Mouse (Mus musculus) embryonic facial prominence, embryonic 11.5 days (tissue): ENCODE measurements around the gene Map3k6. TPM values are rescaled to one million over a fixed set of nuclear protein-coding genes. Genes with fewer than 3 reads are reported as not detected.

Source experiments
- ATAC-seq: fragments of 200-750 bp; cut with Nextera tagmentation; replicated peaks from 2 replicates; pipeline ENCODE4 v1.8.0; 2017; ENCODE audit warnings: low read depth; ENCODE audit not compliant: insufficient number of reproducible peaks, low FRiP score, low TSS enrichment
- DNase-seq: peaks from one replicate; pipeline ENCODE4 v3.0.0-alpha.2; 2015; ENCODE audit warnings: low spot score
- H3K27ac ChIP-seq: fragments of 300-500 bp; sonication (generic); replicated peaks from 2 replicates; pipeline ENCODE4 v1.5.1; 2014; ENCODE audit warnings: mild to moderate bottlenecking, low read depth, low read length, control low read depth
- H3K27me3 ChIP-seq: fragments of 300-500 bp; sonication (generic); 2 replicates; pipeline ENCODE4 v1.6.1; 2014; ENCODE audit warnings: mild to moderate bottlenecking, low read length, moderate library complexity, mixed read lengths; ENCODE audit not compliant: control insufficient read depth, insufficient read depth
- H3K36me3 ChIP-seq: fragments of 300-500 bp; sonication (generic); replicated peaks from 2 replicates; pipeline ENCODE4 v1.6.1; 2014; ENCODE audit warnings: low read depth, mild to moderate bottlenecking, low read length, moderate library complexity, mixed read lengths; ENCODE audit not compliant: control insufficient read depth, insufficient read depth
- H3K4me1 ChIP-seq: fragments of 300-500 bp; sonication (generic); 2 replicates; pipeline ENCODE4 v1.6.1; 2014; ENCODE audit warnings: low read length, mixed read lengths; ENCODE audit not compliant: control insufficient read depth, insufficient read depth
- H3K4me2 ChIP-seq: fragments of 300-500 bp; sonication (generic); 2 replicates; pipeline ENCODE4 v1.6.1; 2014; ENCODE audit warnings: low read depth, mild to moderate bottlenecking, control low read depth, low read length, moderate library complexity
- H3K4me3 ChIP-seq: fragments of 300-500 bp; sonication (generic); 2 replicates; pipeline ENCODE4 v1.5.1; 2014; ENCODE audit warnings: low read depth, low read length, control low read depth
- H3K9ac ChIP-seq: fragments of 300-500 bp; sonication (generic); replicated peaks from 2 replicates; pipeline ENCODE4 v1.6.1; 2014; ENCODE audit warnings: mild to moderate bottlenecking, control low read depth, low read length
- H3K9me3 ChIP-seq: fragments of 300-500 bp; sonication (generic); replicated peaks from 2 replicates; pipeline ENCODE4 v1.6.1; 2016; ENCODE audit warnings: mild to moderate bottlenecking, low read length, inconsistent platforms, mixed read lengths; ENCODE audit not compliant: control insufficient read depth
- WGBS: fragments of 180-500 bp; shearing (Covaris S2); extraction: QIAGEN DNeasy Blood & Tissue Kit; methylation state at CpG from one replicate; pipeline ENCODE4 v1.1.7; 2014; 5-methylcytosine and 5-hydroxymethylcytosine counted together
- polyA plus RNA-seq: library from polyadenylated mRNA; unstranded; fragments of >200 nt; fragmentation: Nextera tagmentation; extraction: Ambion mirVana; gene quantifications from 2 replicates; pipeline ENCODE4 v1.2.1, GENCODE M21; 2014

Gene Map3k6
- polyA plus RNA-seq, 1 experiment from 2014 or later, result 1.9 TPM

DNA sequence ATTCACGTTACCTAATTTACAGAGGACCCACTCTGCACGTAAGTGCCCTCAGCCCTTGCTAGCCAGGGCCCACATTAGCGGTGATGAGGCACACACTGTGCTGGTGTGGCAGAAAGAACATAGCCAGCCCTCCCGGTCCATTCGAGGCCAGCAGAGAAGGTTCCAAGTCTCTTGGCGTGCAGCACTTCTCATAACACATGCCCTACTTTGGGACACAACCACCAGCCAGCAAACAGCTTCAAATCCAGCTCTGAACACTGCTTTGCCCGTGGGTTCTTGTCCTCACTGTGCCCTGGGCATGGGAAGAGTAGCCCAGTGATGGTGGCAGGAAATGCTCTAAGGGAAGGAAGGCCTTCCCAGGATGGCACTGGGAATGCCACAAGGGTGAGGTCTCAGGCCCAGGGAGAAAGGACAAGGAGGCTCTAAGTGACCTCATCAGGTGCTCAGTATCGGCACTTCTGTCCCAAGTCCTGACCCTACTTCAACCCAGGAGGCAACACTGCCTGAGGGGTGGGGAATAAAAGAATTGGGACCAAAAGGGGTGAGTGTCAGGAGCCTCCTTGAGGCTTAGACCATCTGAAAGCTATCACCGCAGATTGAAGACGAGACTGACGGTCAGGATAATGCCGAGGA lies 25.7 kb downstream of the Map3k6 start:
- no peak overlapping the region for H3K4me2 ChIP-seq
- 90% methylated on average over 12 of the region's 12 CpGs for WGBS
- no peaks in the 10 kb centered on the region for H3K27me3 ChIP-seq
- H3K9ac ChIP-seq, result no peak overlapping the region
- no peak for DNase-seq
- no peaks in the 10 kb centered on the region; the same call in 1 of the 2 replicates for H3K4me1 ChIP-seq
- ATAC-seq, result no peak
- H3K4me3 ChIP-seq, result no peak overlapping the region
- no peak overlapping the region for H3K27ac ChIP-seq
- no peaks in the 10 kb centered on the region for H3K9me3 ChIP-seq
- H3K36me3 ChIP-seq, result peaks cover 29% of the 10 kb centered on the region

DNA sequence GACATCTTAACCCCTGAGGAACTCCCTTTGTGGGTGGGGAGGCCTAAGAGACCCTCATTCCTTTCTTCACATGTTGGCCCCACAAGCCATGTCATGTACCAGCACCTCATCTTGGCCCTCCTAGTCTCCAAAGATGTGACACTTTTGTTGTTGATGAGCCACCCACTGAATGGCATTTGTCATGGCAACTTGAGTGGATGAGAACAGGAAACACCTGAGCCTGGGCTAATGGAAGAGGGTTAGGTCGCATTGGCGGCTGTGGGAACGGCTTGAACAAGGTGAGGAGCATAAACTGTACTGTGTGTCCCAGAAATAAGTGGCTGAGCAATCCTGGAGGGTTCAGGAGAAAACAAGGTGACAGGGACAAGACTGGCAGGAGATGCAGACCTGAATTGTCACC lies 28.3 kb downstream of the Map3k6 start:
- 91% methylated on average over 3 of the region's 3 CpGs for WGBS
- DNase-seq (no peak), ATAC-seq (no peak)
- Histone ChIP-seq H3K27ac (no peak overlapping the region), H3K9me3 (no peaks in the 10 kb centered on the region), H3K4me1 (no peaks in the 10 kb centered on the region), H3K9ac (no peak overlapping the region), H3K27me3 (no peaks in the 10 kb centered on the region), H3K4me2 (no peak overlapping the region), H3K4me3 (no peak overlapping the region), H3K36me3 (peaks cover 29% of the 10 kb centered on the region)

DNA sequence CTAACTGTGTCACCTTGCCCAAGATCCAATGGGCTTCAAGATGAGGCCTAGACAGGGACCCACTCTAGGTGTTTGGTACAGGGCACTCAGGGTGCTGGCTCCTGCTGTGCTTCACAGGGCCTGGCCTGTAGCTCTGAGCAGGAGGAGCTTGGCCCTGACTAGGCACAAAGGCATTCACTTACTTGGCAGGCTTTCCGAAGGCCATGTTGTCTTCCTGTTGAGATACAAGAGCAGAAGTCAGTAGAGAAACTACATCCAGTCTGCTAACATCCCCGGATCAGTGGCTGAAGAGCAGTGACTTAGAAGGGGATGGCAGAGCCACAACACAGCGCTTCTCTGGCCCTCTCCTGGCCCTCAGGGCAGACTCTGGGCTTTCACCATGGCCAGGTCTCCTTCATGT lies 29.0 kb downstream of the Map3k6 start:
- peaks cover 25% of the 10 kb centered on the region for H3K36me3 ChIP-seq
- no peaks in the 10 kb centered on the region for H3K4me1 ChIP-seq
- H3K4me3 ChIP-seq, result no peak overlapping the region
- H3K9ac ChIP-seq, result no peak overlapping the region
- no peaks in the 10 kb centered on the region for H3K9me3 ChIP-seq
- no peak for DNase-seq
- H3K4me2 ChIP-seq, result no peak overlapping the region
- H3K27ac ChIP-seq, result no peak overlapping the region
- 92% methylated on average over 3 of the region's 3 CpGs for WGBS
- H3K27me3 ChIP-seq, result no peaks in the 10 kb centered on the region
- ATAC-seq, result no peak

DNA sequence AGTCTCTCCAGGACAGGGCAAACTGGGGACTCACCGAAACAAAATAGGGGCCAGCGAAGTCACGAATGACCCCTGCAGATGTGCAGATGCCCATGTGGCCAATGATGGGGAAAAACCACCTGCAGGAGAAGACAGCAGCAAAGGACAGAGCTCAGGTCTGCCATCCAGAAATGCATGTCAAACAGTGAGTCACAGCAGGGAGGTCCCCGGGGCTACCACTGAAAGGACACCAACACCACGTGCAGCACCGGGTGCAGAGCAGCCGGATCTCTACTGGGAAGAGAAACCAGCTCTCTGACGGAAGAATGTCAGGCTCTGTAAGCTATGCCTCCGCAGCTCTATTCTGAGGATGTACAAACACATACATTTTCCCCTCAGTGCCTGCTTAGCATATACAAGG lies 30.3 kb downstream of the Map3k6 start:
- Histone ChIP-seq H3K4me3 (no peak overlapping the region), H3K4me1 (no peaks in the 10 kb centered on the region; the same call in 1 of the 2 replicates), H3K4me2 (no peak overlapping the region), H3K27ac (no peak overlapping the region), H3K27me3 (no peaks in the 10 kb centered on the region), H3K9me3 (no peaks in the 10 kb centered on the region), H3K9ac (no peak overlapping the region), H3K36me3 (peaks cover 20% of the 10 kb centered on the region)
- no peak for DNase-seq
- ATAC-seq, result no peak
- 86% methylated on average over 9 of the region's 9 CpGs for WGBS

DNA sequence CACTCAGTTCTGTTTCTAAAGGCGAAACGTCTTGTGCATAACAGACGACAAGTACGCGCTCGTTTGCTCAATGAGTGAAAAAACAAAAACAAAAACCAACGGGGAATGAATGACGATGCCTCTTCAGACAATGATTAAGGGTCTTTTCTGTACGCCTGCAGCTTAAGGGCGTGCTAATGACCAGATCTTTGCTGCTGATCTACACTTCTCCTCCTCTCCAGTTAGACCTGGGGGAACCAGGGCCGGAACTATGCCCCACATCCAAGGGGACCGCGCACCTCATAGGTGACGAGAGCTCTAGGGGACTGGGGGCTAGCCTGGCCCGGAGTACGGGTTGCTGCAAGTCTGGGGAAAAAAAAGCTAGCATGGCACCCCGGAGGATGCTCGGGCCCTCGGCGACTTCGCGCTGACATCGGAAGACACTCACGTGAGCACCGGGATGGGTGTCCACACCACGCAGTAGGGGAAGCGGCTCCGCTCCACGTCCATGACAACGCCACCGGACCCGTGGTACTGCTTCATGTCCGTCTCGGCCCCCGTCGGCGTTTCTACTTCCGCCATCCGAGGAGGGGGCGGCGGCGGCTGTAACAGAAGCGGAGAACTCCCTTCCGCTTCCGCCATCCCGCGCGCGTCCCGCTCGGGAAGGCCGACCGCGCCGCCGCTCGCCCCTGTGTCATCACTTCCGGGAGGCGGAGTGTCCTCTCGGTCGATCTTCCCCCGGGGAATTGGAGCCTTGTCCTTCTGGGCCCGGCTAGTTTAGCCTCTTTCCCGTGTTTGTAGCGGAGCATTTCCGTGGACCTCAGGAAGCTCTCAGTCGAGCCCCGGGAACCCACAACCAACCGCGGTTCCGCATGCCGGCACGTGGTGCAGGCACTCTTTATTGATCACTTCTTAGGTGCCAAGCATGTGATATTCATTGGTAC lies 36.7 kb downstream of the Map3k6 start, which contains the start of gene Tmem222:
Tmem222 (minus strand) TSS at position 689 of the 923 bp plus-strand sequence.
- Histone ChIP-seq H3K4me2 (peak within 1 kb of the TSS; percentile 69), H3K9me3 (no peaks in the 10 kb centered on the region), H3K4me3 (peak within 1 kb of the TSS; percentile 79), H3K27ac (peak within 1 kb of the TSS; percentile 88), H3K4me1 (peaks cover 2% of the 10 kb centered on the region; the same call in 1 of the 2 replicates), H3K27me3 (no peaks in the 10 kb centered on the region), H3K9ac (peak within 1 kb of the TSS; percentile 87), H3K36me3 (no peaks in the 10 kb centered on the region)
- WGBS, result under 1% methylated on average over 70 of the region's 73 CpGs
- DNase-seq (peak; percentile 97), ATAC-seq (peak; percentile 65)

DNA sequence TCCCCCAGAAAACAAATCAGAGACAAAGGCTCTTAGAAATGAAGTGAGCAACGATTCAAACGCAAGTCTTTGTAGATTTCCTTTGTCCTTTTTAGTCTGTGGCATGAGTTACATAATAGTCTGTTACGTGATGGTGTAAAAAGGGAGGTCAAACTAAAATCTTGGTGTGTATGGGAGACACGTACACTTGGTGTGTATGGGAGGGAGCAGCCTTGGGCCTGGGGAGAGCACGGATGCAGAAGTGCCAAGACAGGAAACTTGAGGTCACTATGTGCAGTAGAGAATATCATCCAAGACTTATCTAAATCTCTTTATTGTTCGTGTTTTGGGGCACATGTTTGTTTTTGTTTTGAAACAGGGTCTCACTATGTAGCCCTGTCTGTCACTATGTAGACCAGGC lies 37.4 kb downstream of the Map3k6 start:
- WGBS, result 22% methylated on average over 6 of the region's 6 CpGs
- H3K4me3 ChIP-seq, result peak overlapping the region; percentile 79
- no peaks in the 10 kb centered on the region for H3K36me3 ChIP-seq
- no peaks in the 10 kb centered on the region for H3K27me3 ChIP-seq
- ATAC-seq (no peak), DNase-seq (no peak)
- H3K9ac ChIP-seq, result peak overlapping the region; percentile 87
- H3K4me2 ChIP-seq, result peak overlapping the region; percentile 69
- H3K9me3 ChIP-seq, result no peaks in the 10 kb centered on the region
- peak overlapping the region; percentile 88 for H3K27ac ChIP-seq
- H3K4me1 ChIP-seq, result peaks cover 2% of the 10 kb centered on the region; the same call in 1 of the 2 replicates

DNA sequence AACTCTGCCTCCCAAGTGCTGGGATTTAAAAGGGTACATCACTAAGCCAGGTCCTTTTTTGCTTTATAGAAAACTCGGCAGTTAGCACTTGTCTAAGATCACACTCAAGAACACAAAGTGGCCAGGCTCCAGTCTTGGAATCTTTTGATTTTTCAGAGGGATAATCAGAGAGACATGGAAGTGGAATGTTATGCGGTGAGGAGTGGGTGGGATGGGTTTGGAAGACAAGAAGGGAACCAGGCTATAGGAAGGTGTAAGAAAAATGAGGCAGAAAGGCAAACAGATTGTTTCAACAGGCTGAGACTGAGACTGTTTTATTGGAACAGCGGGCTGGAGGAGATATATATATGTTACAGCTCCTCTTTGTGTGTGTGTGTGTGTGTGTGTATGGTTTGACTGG lies 37.9 kb downstream of the Map3k6 start:
- H3K4me2 ChIP-seq, result peak overlapping the region; percentile 69; the same call in 1 of the 2 replicates
- 93% methylated on average over 3 of the region's 3 CpGs for WGBS
- no peak overlapping the region for H3K27ac ChIP-seq
- no peak for DNase-seq
- no peaks in the 10 kb centered on the region for H3K36me3 ChIP-seq
- H3K27me3 ChIP-seq, result no peaks in the 10 kb centered on the region
- H3K4me3 ChIP-seq, result no peak overlapping the region
- no peaks in the 10 kb centered on the region for H3K9me3 ChIP-seq
- H3K9ac ChIP-seq, result peak overlapping the region; percentile 87
- peaks cover 2% of the 10 kb centered on the region; the same call in 1 of the 2 replicates for H3K4me1 ChIP-seq
- ATAC-seq, result no peak

DNA sequence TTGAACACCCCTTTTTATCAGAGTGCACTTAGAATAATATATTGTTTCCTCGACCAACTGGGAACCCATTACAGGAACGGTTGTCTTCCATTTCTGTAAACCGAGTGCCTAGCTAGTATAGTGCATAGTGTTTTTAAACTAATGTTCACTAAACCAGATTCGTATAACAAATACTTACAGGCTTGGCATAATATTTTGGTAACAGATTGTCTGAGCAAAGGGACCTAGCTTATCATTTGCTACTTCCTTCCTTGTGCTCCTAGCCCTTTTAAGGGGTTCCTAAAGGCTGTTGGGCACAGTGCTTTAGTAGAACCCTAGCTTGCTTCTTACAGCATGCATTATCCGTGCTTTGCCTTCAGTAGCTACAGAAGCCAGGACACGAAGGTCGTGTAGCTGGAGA lies 40.9 kb downstream of the Map3k6 start:
- no peak overlapping the region for H3K4me3 ChIP-seq
- no peaks in the 10 kb centered on the region for H3K9me3 ChIP-seq
- ATAC-seq, result no peak
- DNase-seq, result no peak
- no peaks in the 10 kb centered on the region for H3K36me3 ChIP-seq
- H3K4me1 ChIP-seq, result 0 out of 2 replicates have a peak, but pooled peaks cover 2% of the 10 kb centered on the region
- H3K27ac ChIP-seq, result peak overlapping the region; percentile 92
- peak overlapping the region; percentile 35 for H3K9ac ChIP-seq
- no peaks in the 10 kb centered on the region for H3K27me3 ChIP-seq
- H3K4me2 ChIP-seq, result peak overlapping the region; percentile 6; the same call in 1 of the 2 replicates
- WGBS, result 29% methylated on average over 7 of the region's 7 CpGs
